Mouse (Mus musculus): Measurements from ENCODE around the gene Lypd3.

DNA sequence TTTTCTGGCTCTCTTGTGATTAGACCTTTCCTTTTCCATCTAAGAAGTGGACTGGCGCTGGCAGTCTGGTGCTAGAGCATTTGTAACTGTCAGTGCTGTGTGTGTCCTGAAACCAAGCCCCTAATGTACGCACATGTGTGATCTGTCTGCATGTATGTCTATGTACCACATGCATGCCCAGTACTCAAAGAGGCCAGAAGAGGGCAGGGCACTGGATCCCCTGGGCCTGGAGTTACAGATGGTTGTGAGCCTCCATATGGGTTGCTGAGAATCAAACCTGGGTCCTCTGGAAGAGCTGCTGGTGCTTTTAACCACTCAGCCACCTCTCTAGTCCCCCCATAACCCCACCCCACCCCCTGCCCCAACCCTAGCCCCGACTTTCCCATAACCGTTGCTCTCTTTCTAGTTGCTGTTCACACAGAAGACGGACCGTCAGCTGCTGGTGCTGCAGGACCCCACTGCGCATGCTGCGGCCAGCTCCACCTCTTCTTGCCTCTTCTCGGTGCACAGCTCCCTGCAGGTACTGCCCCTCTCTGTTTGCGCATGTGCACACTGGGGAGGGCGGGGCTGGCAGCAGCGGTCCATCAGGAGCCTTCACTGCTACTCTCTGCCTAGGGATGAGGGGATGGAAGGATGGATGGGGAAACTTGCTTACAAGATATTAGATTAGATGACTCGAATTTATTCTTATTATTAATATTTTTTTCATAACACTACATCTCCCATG is 16.5 kb upstream of the Lypd3 start:
- TF ChIP-seq CTCF (IDR thresholded peaks at IDR 0.05; ENCODE audit: control insufficient read depth, insufficient read depth, insufficient replicate concordance, low read depth, low read length): no peak
- no peak for TF ChIP-seq POLR2A (IDR thresholded peaks at IDR 0.05; ENCODE audit: control insufficient read depth, low read depth, low read length)
